Mouse (Mus musculus): ENCODE data around the gene Sctr.

GRCm38 (mm10) chr1:120100456-120101226 lies 93.9 kb downstream of the Sctr start:
- no peak for TF ChIP-seq CTCF (IDR thresholded peaks at IDR 0.05; ENCODE audit: control insufficient read depth, insufficient read depth, insufficient read length)
- TF ChIP-seq FOSL1 (IDR thresholded peaks at IDR 0.05; ENCODE audit: insufficient read depth, low read length, poor library complexity, severe bottlenecking) = no peak
- TF ChIP-seq MAX (IDR thresholded peaks at IDR 0.05) = no peak
- TF ChIP-seq MYOG (IDR thresholded peaks at IDR 0.05; ENCODE audit: control insufficient read depth, extremely low read depth, insufficient read length) = no peak
- TF ChIP-seq USF1 (IDR thresholded peaks at IDR 0.05; ENCODE audit: low read depth) = no peak
- TF ChIP-seq CEBPB (IDR thresholded peaks at IDR 0.05; ENCODE audit: low read depth) = no peak
- TF ChIP-seq MYOD1 (IDR thresholded peaks at IDR 0.05; ENCODE audit: control insufficient read depth, insufficient read length, low read depth) = no peak
